Mouse (Mus musculus) midbrain, postnatal 0 days (tissue): ENCODE measurements at regions not wholly inside any gene's neighbourhood (a gene's known extent, or its start where the extent isn't known, plus 50 kb on each side); places are given as distances from the start of the nearest gene placed in this dataset.

Experiments
- ATAC-seq: fragments of 200-750 bp; cut with Nextera tagmentation; 2 replicates; pipeline ENCODE4 v1.8.0; 2017; ENCODE audit warnings: moderate number of reproducible peaks, mild to moderate bottlenecking, moderate TSS enrichment, moderate library complexity; ENCODE audit not compliant: low FRiP score
- DNase-seq: peaks from one replicate; pipeline ENCODE4 v3.0.0-alpha.2; 2015; ENCODE audit warnings: low spot score
- H3K27ac ChIP-seq: fragments of 300-500 bp; sonication (generic); 2 replicates; pipeline ENCODE4 v1.5.1; 2014; ENCODE audit warnings: low read depth, mild to moderate bottlenecking, low read length, mixed read lengths
- H3K27me3 ChIP-seq: fragments of 300-500 bp; sonication (generic); 2 replicates; pipeline ENCODE4 v1.6.1; 2014; ENCODE audit warnings: low read length, control low read depth, mixed read lengths; ENCODE audit not compliant: insufficient read depth
- H3K36me3 ChIP-seq: fragments of 300-500 bp; sonication (generic); 2 replicates; pipeline ENCODE4 v1.6.1; 2014; ENCODE audit warnings: low read length, control low read depth, mixed read lengths; ENCODE audit not compliant: insufficient read depth
- H3K4me1 ChIP-seq: fragments of 300-500 bp; sonication (generic); 2 replicates; pipeline ENCODE4 v1.6.1; 2014; ENCODE audit warnings: mild to moderate bottlenecking, control low read depth, antibody characterized with exemption, low read length, mixed read lengths; ENCODE audit not compliant: insufficient read depth
- H3K4me2 ChIP-seq: fragments of 300-500 bp; sonication (generic); 2 replicates; pipeline ENCODE4 v1.6.1; 2014; ENCODE audit warnings: low read depth, mild to moderate bottlenecking, low read length, mixed read lengths; ENCODE audit not compliant: poor library complexity, severe bottlenecking
- H3K4me3 ChIP-seq: fragments of 300-500 bp; sonication (generic); 2 replicates; pipeline ENCODE4 v1.5.1; 2014; ENCODE audit warnings: low read depth, mild to moderate bottlenecking, low read length, moderate library complexity
- H3K9ac ChIP-seq: fragments of 300-500 bp; sonication (generic); replicated peaks from 2 replicates; pipeline ENCODE4 v1.6.1; 2014; ENCODE audit warnings: mild to moderate bottlenecking, low read length, moderate library complexity, mixed read lengths; ENCODE audit not compliant: poor library complexity, severe bottlenecking
- H3K9me3 ChIP-seq: fragments of 300-500 bp; sonication (generic); 2 replicates; pipeline ENCODE4 v1.6.1; 2016; ENCODE audit warnings: low read length, control low read depth
- CTCF ChIP-seq: IDR thresholded peaks from 2 replicates; pipeline ENCODE4 v1.5.1; 2016; ENCODE audit warnings: antibody characterized with exemption, mild to moderate bottlenecking
- WGBS: fragments of 180-500 bp; shearing (Covaris S2); extraction: QIAGEN DNeasy Blood & Tissue Kit; methylation state at CpG from one replicate; pipeline ENCODE4 v1.1.7; 2014; 5-methylcytosine and 5-hydroxymethylcytosine counted together

GRCm38 (mm10) chr1:113194116-113194812 lies 1329.5 kb upstream of the Dsel start:
- no peak overlapping the region for H3K27ac ChIP-seq
- no peak for ATAC-seq
- H3K4me1 ChIP-seq = no peaks in the 10 kb centered on the region
- no peaks in the 10 kb centered on the region for H3K27me3 ChIP-seq
- H3K36me3 ChIP-seq = no peaks in the 10 kb centered on the region
- TF ChIP-seq CTCF = no peak
- 62% methylated on average over 1 of the region's 1 CpGs for WGBS
- no peak overlapping the region for H3K4me3 ChIP-seq
- no peaks in the 10 kb centered on the region for H3K9me3 ChIP-seq
- no peak for DNase-seq
- no peak overlapping the region for H3K9ac ChIP-seq
- H3K4me2 ChIP-seq = no peak overlapping the region

- no peaks in the 10 kb centered on the region for H3K4me1 ChIP-seq
- no peak for ATAC-seq
- H3K4me2 ChIP-seq = no peak overlapping the region
- WGBS = 90% methylated on average over 1 of the region's 1 CpGs
- no peaks in the 10 kb centered on the region for H3K9me3 ChIP-seq
- TF ChIP-seq CTCF = no peak
- no peaks in the 10 kb centered on the region for H3K27me3 ChIP-seq
- no peak for DNase-seq
- H3K27ac ChIP-seq = no peak overlapping the region
- H3K9ac ChIP-seq = no peak overlapping the region
- H3K36me3 ChIP-seq = no peaks in the 10 kb centered on the region
- no peak overlapping the region for H3K4me3 ChIP-seq
Measured at GRCm38 (mm10) chr1:113163173-113163572, 1298.5 kb upstream of the Dsel start.
